Mouse (Mus musculus): ENCODE measurements around the gene Krtap9-3. TPM values are rescaled to one million over a fixed set of nuclear protein-coding genes. Genes with fewer than 3 reads are reported as not detected.
"Not testable (repeated sequence)": the region's sequence is repeated elsewhere in the genome, so short reads cannot be mapped to it uniquely, and the experiment has no call there.

Krtap9-3 gene
- polyA plus RNA-seq (2015; fragmentation: Nextera tagmentation; extraction: Ambion mirVana) = not detected in 2 replicates

GRCm38 (mm10) chr11:99597742-99598141 is at the start of gene Krtap9-3:
Gene Krtap9-3, minus strand, starts transcription at chr11:99598105.
- not testable (repeated sequence) for H3K9me3 ChIP-seq (replicated peaks; ENCODE audit: control insufficient read depth, low read length); H3K4me2 ChIP-seq (ENCODE audit: low read depth, low read length); H3K4me1 ChIP-seq (ENCODE audit: control insufficient read depth, insufficient read depth, low read length); ATAC-seq (replicated peaks; ENCODE audit: extremely low read depth, insufficient read depth, low FRiP score); H3K27ac ChIP-seq (ENCODE audit: low read length); H3K4me3 ChIP-seq (ENCODE audit: low read length); H3K9ac ChIP-seq (ENCODE audit: low read length); H3K36me3 ChIP-seq (ENCODE audit: control insufficient read depth, insufficient read depth); H3K27me3 ChIP-seq (ENCODE audit: control insufficient read depth, insufficient read depth, low read length)
- WGBS = 79% methylated on average over 6 of the region's 6 CpGs

DNA sequence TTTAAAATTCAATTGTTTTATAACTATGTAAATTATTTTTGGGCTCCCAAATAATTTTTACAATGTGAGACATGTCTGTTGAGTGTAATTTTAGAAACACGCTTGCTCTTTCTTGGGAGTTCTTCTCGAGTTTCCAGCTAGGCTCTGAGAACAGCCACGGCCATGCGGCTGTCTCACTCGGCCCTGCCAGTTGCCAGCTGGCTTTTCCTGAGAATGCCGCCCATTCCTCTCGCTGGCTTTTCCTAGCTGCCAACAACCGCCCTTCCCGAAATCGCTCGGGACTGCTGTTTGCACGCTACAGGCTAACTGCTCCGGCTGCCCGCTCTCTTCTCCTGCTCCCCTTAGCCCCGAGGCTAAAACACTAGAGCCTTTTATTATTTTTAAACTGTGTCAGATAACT is 48.5 kb upstream of the Krtap9-3 start:
- H3K4me3 ChIP-seq (ENCODE audit: low read length) = no peak overlapping the region
- H3K9ac ChIP-seq (ENCODE audit: low read length) = no peak overlapping the region
- no peak for ATAC-seq (replicated peaks; ENCODE audit: extremely low read depth, insufficient read depth, low FRiP score)
- H3K27me3 ChIP-seq (ENCODE audit: control insufficient read depth, insufficient read depth, low read length) = no peaks in the 10 kb centered on the region
- H3K36me3 ChIP-seq (ENCODE audit: control insufficient read depth, insufficient read depth) = no peaks in the 10 kb centered on the region
- H3K27ac ChIP-seq (ENCODE audit: low read length) = no peak overlapping the region
- 76% methylated on average over 15 of the region's 15 CpGs for WGBS
- H3K4me1 ChIP-seq (ENCODE audit: control insufficient read depth, insufficient read depth, low read length) = no peaks in the 10 kb centered on the region
- no peak overlapping the region for H3K4me2 ChIP-seq (ENCODE audit: low read depth, low read length)
- H3K9me3 ChIP-seq (replicated peaks; ENCODE audit: control insufficient read depth, low read length) = no peaks in the 10 kb centered on the region; the same call in 1 of the 2 replicates

DNA sequence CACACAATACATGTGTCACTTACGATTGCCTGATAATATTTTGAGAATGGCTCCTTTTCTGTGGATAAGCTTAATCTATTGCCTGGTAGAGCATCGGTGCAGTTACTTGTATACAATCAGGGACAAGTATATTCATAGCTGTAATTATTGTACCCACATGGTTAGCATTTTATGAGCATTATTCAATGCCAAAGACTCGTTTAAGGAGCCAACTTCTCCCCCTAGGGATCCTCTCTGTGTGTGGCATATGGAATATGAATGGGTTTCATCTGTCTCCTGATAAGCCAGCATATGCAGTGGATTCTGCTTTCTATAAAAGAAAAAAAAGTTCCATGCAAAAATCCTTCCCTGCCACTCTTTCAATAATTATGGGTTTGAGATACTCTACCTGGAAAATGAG is 46.4 kb upstream of the Krtap9-3 start:
- ATAC-seq (replicated peaks; ENCODE audit: extremely low read depth, insufficient read depth, low FRiP score) = no peak

DNA sequence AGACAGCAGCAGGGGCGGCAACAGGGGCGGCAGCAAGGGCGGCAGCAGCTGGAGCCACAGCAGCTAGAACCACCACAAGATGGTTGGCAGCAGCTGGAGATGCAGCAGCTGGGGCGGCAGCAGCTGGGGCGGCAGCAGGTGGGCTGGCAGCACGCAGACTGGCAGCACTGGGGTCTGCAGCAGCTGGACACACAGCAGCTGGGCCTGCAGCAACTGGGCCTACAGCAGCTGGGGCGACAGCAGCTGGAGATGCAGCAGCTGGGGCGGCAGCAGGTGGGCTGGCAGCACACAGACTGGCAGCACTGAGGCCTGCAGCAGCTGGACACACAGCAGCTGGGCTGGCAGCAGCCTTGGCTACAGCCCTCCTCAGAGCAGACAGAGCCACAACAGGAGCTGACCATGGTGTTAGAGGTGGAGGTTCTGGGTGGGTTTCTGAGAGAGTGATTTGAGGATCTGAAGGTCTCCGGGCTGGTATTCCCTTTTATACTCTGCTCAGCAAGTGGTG is 45.8 kb upstream of the Krtap9-3 start, which contains the start of gene Krtap4-7:
Gene Krtap4-7 (minus strand): TSS at position 455 of the 505 bp plus-strand sequence.
- not testable (repeated sequence) for H3K9me3 ChIP-seq (replicated peaks; ENCODE audit: control insufficient read depth, low read length); ATAC-seq (replicated peaks; ENCODE audit: extremely low read depth, insufficient read depth, low FRiP score); H3K4me2 ChIP-seq (ENCODE audit: low read depth, low read length); H3K4me1 ChIP-seq (ENCODE audit: control insufficient read depth, insufficient read depth, low read length); H3K27ac ChIP-seq (ENCODE audit: low read length); H3K4me3 ChIP-seq (ENCODE audit: low read length); H3K36me3 ChIP-seq (ENCODE audit: control insufficient read depth, insufficient read depth); H3K9ac ChIP-seq (ENCODE audit: low read length); H3K27me3 ChIP-seq (ENCODE audit: control insufficient read depth, insufficient read depth, low read length)
- WGBS = 81% methylated on average over 9 of the region's 9 CpGs

More for the DNA sequence above, 46.4 kb upstream of the Krtap9-3 start:
- no peak overlapping the region for H3K9ac ChIP-seq (ENCODE audit: low read length)
- no peaks in the 10 kb centered on the region for H3K27me3 ChIP-seq (ENCODE audit: control insufficient read depth, insufficient read depth, low read length)
- no peak overlapping the region for H3K4me3 ChIP-seq (ENCODE audit: low read length)
- WGBS = 73% methylated on average over 3 of the region's 3 CpGs
- no peaks in the 10 kb centered on the region for H3K9me3 ChIP-seq (replicated peaks; ENCODE audit: control insufficient read depth, low read length)
- H3K4me2 ChIP-seq (ENCODE audit: low read depth, low read length) = no peak overlapping the region
- no peak overlapping the region for H3K27ac ChIP-seq (ENCODE audit: low read length)
- H3K36me3 ChIP-seq (ENCODE audit: control insufficient read depth, insufficient read depth) = no peaks in the 10 kb centered on the region
- no peaks in the 10 kb centered on the region for H3K4me1 ChIP-seq (ENCODE audit: control insufficient read depth, insufficient read depth, low read length)

DNA sequence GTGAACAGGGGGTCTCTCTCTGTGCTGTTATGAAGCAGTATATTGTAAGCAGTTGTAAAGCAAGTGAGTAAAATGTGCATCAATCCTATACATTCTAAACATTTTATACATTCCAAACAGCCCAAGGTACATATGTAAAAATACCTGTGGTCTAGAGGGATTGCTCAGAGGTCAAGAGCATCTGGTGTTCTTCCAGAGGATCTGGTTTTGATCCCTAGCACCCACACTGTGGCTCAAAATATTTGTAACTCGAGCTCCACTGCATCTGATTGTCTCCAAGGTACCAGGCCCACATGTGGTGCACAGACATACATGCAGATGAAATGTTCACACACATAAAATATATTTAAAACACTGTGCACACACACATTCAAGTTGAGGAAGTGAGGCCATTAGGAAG is 43.0 kb upstream of the Krtap9-3 start:
- Histone ChIP-seq H3K4me1 (ENCODE audit: control insufficient read depth, insufficient read depth, low read length) (no peaks in the 10 kb centered on the region), H3K9ac (ENCODE audit: low read length) (no peak overlapping the region), H3K4me2 (ENCODE audit: low read depth, low read length) (no peak overlapping the region), H3K27ac (ENCODE audit: low read length) (no peak overlapping the region), H3K4me3 (ENCODE audit: low read length) (no peak overlapping the region), H3K9me3 (replicated peaks; ENCODE audit: control insufficient read depth, low read length) (no peaks in the 10 kb centered on the region), H3K27me3 (ENCODE audit: control insufficient read depth, insufficient read depth, low read length) (no peaks in the 10 kb centered on the region), H3K36me3 (ENCODE audit: control insufficient read depth, insufficient read depth) (no peaks in the 10 kb centered on the region)
- WGBS = 14% methylated on average over 1 of the region's 1 CpGs
- ATAC-seq (replicated peaks; ENCODE audit: extremely low read depth, insufficient read depth, low FRiP score) = no peak

DNA sequence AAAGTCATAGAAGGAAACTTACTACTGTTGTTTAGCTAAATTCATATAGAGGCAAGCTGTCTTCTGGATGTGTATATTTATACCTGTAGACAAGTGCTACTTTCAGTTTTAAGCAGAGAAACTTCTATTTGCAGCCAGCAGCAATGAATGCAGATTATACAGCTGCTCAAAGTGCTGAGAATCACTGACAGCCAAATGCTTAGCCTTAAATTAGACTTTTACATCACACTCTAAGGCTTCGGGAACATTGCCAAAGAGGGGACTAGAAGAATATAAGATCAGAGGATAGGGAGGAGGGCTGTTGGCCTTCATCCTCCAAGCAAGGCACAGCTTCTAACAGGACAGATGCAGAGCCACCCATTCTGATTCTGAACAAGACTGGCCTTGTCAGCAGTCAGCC is 39.2 kb upstream of the Krtap9-3 start:
- H3K9ac ChIP-seq (ENCODE audit: low read length) = no peak overlapping the region
- no peaks in the 10 kb centered on the region for H3K4me1 ChIP-seq (ENCODE audit: control insufficient read depth, insufficient read depth, low read length)
- H3K36me3 ChIP-seq (ENCODE audit: control insufficient read depth, insufficient read depth) = no peaks in the 10 kb centered on the region
- no peaks in the 10 kb centered on the region for H3K9me3 ChIP-seq (replicated peaks; ENCODE audit: control insufficient read depth, low read length)
- H3K27ac ChIP-seq (ENCODE audit: low read length) = no peak overlapping the region
- 38% methylated on average over 1 of the region's 1 CpGs for WGBS
- H3K4me2 ChIP-seq (ENCODE audit: low read depth, low read length) = no peak overlapping the region
- no peak overlapping the region for H3K4me3 ChIP-seq (ENCODE audit: low read length)
- H3K27me3 ChIP-seq (ENCODE audit: control insufficient read depth, insufficient read depth, low read length) = no peaks in the 10 kb centered on the region
- no peak for ATAC-seq (replicated peaks; ENCODE audit: extremely low read depth, insufficient read depth, low FRiP score)

GRCm38 (mm10) chr11:99634653-99635134 is 36.8 kb upstream of the Krtap9-3 start, which contains the start of gene Krtap4-2:
Gene Krtap4-2, minus strand, starts transcription at chr11:99635084.
- WGBS = 36% methylated on average over 8 of the region's 8 CpGs
- H3K9ac ChIP-seq (ENCODE audit: low read length) = no peak within 1 kb of the TSS
- H3K36me3 ChIP-seq (ENCODE audit: control insufficient read depth, insufficient read depth) = no peaks in the 10 kb centered on the region
- H3K9me3 ChIP-seq (replicated peaks; ENCODE audit: control insufficient read depth, low read length) = no peaks in the 10 kb centered on the region
- no peak within 1 kb of the TSS for H3K4me3 ChIP-seq (ENCODE audit: low read length)
- ATAC-seq (replicated peaks; ENCODE audit: extremely low read depth, insufficient read depth, low FRiP score) = no peak
- no peaks in the 10 kb centered on the region for H3K4me1 ChIP-seq (ENCODE audit: control insufficient read depth, insufficient read depth, low read length)
- H3K27ac ChIP-seq (ENCODE audit: low read length) = no peak within 1 kb of the TSS
- no peak within 1 kb of the TSS for H3K4me2 ChIP-seq (ENCODE audit: low read depth, low read length)
- H3K27me3 ChIP-seq (ENCODE audit: control insufficient read depth, insufficient read depth, low read length) = 0 out of 2 replicates have a peak, but pooled peaks cover 3% of the 10 kb centered on the region

DNA sequence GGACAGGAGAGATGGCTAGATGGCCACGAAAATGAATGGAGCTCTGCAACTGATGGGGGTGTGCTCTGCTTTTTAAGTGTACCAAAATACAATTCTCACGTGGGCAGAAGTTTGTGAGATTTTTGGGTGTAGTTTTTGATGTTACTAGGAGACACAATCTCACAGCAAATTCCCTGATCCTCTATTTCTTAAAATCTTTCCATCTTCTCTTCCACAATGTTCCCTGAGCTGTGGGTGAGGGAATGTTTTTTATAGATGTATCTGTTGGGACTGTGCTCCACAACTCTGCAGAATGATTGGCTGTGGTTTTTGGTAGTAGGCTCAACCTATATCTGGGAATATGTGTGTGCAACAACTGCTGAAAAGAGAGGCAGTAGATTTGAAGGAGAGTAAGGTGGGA is 35.4 kb upstream of the Krtap9-3 start:
- H3K9ac ChIP-seq (ENCODE audit: low read length) = no peak overlapping the region
- H3K4me1 ChIP-seq (ENCODE audit: control insufficient read depth, insufficient read depth, low read length) = no peaks in the 10 kb centered on the region
- H3K4me2 ChIP-seq (ENCODE audit: low read depth, low read length) = no peak overlapping the region
- 0 out of 2 replicates have a peak, but pooled peaks cover 3% of the 10 kb centered on the region for H3K27me3 ChIP-seq (ENCODE audit: control insufficient read depth, insufficient read depth, low read length)
- H3K4me3 ChIP-seq (ENCODE audit: low read length) = no peak overlapping the region
- no peak overlapping the region for H3K27ac ChIP-seq (ENCODE audit: low read length)
- no peaks in the 10 kb centered on the region for H3K9me3 ChIP-seq (replicated peaks; ENCODE audit: control insufficient read depth, low read length)
- WGBS = 45% methylated on average over 2 of the region's 2 CpGs
- H3K36me3 ChIP-seq (ENCODE audit: control insufficient read depth, insufficient read depth) = no peaks in the 10 kb centered on the region
- ATAC-seq (replicated peaks; ENCODE audit: extremely low read depth, insufficient read depth, low FRiP score) = no peak

DNA sequence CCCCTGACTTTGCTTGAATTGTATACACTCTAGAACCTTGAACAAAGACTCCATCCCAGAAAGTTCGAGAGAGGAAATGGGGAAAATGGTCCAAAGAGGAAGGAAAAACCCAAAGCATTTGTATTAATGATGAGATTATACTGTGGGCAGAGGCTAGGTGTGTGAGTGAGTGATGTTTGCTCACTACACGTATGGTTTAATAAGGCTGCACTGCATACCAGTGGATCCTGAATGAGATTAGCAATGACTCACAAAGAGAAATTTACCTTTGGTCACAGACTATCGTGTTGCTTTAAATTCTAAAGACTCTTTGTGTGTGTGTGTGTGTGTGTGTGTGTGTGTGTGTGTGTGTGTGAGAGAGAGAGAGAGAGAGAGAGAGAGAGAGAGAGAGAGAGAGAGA is 33.0 kb upstream of the Krtap9-3 start:
- no peaks in the 10 kb centered on the region for H3K36me3 ChIP-seq (ENCODE audit: control insufficient read depth, insufficient read depth)
- H3K4me3 ChIP-seq (ENCODE audit: low read length) = no peak overlapping the region
- WGBS = 67% methylated on average over 3 of the region's 3 CpGs
- ATAC-seq (replicated peaks; ENCODE audit: extremely low read depth, insufficient read depth, low FRiP score) = no peak
- H3K9ac ChIP-seq (ENCODE audit: low read length) = no peak overlapping the region
- H3K9me3 ChIP-seq (replicated peaks; ENCODE audit: control insufficient read depth, low read length) = no peaks in the 10 kb centered on the region
- no peaks in the 10 kb centered on the region for H3K4me1 ChIP-seq (ENCODE audit: control insufficient read depth, insufficient read depth, low read length)
- H3K27me3 ChIP-seq (ENCODE audit: control insufficient read depth, insufficient read depth, low read length) = 0 out of 2 replicates have a peak, but pooled peaks cover 3% of the 10 kb centered on the region
- no peak overlapping the region for H3K4me2 ChIP-seq (ENCODE audit: low read depth, low read length)
- H3K27ac ChIP-seq (ENCODE audit: low read length) = no peak overlapping the region

All from heart, embryonic 16.5 days (tissue).